Mouse (Mus musculus): Measurements from ENCODE around the gene Uqcr10.

The Uqcr10 gene

DNA sequence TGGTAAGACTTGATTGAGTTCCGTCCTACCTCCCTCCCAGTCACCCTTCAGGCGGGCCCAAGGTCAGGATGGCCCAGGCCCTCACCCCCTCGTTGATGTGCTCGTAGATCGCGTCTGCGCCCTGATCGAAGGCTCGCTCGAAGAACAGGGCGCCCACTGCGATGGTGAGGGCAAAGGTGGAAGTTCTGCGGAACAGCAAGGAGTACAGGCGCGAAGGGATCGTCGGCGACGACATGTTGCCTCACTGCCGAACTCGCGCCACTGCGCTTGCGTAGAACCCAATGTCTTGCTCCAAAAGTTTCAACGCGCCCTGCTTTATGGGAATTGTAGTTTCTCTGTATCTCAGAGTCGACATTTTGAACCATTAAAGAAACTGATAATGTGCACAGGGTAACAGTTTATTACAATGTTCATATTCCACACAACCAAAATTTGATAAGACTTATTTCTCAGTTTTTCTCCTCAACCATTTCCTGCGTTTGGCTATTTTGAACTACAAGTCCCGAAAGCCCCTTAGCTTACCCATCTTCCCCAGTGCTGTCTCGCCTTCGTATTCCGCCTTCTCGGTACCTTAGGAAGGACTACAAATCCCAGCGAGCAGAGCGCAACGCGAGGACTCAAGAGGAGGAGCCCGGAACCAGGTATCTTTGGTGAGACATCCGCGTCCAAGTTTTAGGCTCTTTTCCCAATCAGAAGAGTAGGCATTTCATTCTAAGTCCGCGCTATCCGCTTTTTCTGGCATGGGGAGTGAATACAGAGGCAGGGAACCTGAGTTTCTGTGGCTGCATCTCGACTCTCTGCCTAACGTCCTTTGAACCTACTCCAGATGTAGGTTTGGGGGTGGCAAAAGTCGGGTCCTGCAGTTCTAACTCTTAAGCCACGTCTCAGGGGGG lies at the start of gene Uqcr10, which contains the start of gene Zmat5:
Gene Uqcr10 (minus strand): TSS at position 271 of the 893 bp plus-strand sequence.
Gene Zmat5 (plus strand): TSS at position 607 of the 893 bp plus-strand sequence.
- DNase-seq (ENCODE audit: extremely low read depth, low read depth): peak; percentile 97

DNA sequence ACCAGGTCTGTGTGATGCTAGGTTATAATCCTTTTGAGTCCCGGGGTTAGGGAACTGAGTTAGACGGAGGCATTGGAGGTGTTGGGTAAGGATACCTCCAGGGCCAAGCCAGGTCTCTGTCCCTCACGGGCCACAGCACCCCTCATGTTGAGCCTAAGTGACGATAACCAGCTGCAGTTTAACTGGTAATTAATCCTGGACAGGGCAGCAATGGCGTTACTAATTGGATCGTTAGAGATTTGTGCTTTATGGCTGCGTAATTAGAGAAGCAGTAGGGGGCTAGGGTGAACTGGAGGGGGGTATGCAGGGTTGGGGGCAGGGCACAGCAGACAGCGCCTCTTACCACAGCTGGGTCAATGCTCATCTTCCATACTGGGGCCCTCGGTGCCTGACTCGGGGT lies 48.7 kb upstream of the Uqcr10 start:
- no peak for DNase-seq (ENCODE audit: extremely low read depth, low read depth)

DNA sequence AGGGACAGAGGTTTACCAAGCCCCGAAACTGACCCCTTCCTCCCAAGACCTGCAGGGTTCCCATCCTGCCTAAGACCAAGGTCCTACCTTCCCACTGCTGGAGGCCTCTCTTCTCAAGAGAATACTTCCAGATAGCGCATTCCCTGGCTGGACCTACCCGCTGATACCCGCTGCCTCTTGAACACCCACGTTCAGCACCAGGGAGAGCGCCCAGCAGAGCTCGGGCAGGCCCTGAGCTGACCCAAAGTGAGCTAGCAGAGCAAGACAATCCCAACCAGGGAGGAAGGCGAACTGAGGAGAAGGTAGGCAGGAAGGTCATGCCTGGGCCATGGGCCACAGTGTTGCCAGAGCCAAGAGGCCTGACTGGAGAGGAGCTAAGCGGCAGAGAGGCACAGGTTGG lies 46.1 kb upstream of the Uqcr10 start:
- DNase-seq (ENCODE audit: extremely low read depth, low read depth): peak; percentile 12

DNA sequence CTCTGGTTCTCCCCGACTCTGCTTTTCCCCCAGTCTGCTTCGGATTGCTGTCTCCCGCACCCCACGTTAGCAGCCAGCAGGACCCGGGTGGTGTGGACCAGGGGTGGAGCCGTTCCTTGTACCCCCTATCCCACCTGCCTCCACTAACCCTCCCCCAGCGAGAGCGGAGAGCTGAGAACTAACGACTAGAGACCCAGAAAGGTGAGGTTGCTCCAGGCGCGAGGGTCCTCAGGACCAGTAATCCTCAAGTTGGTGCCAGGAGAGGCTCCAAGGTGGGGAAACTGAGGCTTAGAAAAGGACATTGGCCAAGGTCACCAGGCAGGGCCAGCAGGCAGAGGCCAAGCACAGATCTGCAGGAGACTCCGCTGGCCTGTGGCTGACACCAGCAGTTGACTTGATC lies 43.1 kb upstream of the Uqcr10 start:
- DNase-seq (ENCODE audit: extremely low read depth, low read depth): no peak

DNA sequence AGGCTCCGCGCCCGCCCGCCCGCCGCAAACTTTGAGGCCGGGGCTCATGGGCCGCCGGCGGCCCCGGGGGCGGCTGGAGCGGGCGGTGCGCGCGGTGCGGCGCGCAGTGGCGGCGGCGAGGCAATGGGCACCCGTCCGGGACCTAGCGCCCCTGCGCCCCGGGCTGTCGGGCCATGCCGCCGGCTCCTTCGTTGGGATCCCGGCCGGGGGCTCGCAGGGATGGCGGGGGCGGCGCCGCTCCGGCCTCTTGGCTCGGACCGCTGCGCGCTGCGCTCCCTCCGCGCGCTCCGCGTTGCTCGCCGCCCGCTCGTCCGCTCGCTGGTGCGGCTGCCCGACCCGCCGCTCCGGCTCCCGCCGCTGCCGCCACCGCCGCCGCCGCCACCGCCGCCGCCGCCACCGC lies 42.6 kb upstream of the Uqcr10 start, which contains the start of gene Cabp7:
Gene Cabp7 (minus strand): TSS at position 46 of the 400 bp plus-strand sequence.
- DNase-seq (ENCODE audit: extremely low read depth, low read depth): no peak

DNA sequence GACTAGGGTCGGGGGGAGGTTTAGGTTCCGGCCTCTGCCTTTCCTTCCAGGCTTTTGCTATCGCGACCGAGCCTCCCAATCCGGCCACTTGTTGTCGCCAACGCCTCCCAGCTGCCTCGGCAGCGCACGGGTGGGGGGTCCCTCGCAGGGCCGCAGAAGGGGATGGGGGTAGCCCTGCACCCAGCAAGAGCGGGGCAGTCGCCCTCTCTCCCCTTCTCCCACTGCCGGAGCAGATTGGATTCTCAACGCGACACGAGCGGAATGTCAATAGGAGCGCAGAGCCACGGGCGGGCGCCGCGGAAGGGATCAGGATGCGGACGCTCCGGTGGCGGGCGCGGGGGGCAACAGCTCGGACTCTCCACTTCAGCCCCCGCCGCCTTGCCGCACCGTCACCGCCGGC lies 41.8 kb upstream of the Uqcr10 start:
- DNase-seq (ENCODE audit: extremely low read depth, low read depth): no peak

DNA sequence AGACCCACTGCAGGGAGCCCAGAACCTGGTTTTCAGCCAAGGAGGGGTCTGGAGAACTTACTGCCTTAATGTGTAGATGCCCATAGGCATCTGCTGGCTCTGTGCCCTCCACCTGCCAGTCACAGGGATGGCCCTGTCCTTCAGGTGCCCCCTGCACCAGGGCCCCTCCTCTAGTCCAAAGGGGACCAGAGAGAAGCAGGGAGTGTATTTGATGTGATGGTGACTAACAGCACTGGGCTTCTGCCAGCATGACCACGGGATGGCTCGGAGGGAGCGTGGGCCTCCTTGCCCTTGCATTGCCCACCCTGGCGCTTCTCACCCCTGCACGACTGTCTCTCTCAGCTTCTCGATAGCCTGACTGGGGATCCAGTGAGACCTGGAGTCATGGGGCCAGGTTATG lies 40.5 kb upstream of the Uqcr10 start:
- DNase-seq (ENCODE audit: extremely low read depth, low read depth): no peak

DNA sequence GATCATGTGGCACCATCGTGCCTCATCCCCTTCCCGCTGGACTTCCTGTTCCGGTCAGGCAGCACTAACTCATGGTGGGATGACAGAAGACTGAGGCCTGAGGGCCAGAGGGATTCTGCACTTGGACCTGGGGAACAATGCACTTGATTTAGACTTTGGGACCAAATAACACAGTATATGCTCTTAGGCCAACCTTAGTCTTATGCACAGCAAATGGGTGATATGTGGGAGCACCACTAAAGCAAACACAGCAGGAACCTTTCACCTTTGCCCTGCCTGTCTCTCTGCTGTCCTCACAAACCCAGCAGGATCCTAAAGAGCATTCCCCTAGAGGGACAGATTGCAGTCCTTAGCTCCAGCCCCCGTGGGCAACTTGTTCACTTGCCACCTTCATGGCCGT lies 36.6 kb upstream of the Uqcr10 start:
- no peak for DNase-seq (ENCODE audit: extremely low read depth, low read depth)

DNA sequence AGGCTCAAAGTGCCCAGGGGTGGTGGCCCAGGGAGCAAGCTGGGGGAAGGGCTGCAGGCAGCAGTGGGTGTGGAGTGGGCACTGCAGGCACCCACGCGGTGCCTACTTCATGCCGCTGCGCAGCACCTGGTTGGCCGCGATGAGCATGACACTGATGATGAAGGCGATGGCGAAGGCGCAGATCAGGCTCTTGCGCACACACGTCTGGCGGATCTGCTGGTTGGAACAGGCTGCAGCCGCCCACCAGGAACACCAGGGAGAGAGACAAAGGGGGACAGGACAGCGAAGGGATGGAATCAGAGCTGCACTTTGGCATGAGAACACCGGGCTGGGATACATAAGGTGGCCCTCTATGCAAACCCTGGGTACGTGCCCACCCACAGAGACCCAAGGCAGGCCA lies 34.6 kb upstream of the Uqcr10 start:
- no peak for DNase-seq (ENCODE audit: extremely low read depth, low read depth)

DNA sequence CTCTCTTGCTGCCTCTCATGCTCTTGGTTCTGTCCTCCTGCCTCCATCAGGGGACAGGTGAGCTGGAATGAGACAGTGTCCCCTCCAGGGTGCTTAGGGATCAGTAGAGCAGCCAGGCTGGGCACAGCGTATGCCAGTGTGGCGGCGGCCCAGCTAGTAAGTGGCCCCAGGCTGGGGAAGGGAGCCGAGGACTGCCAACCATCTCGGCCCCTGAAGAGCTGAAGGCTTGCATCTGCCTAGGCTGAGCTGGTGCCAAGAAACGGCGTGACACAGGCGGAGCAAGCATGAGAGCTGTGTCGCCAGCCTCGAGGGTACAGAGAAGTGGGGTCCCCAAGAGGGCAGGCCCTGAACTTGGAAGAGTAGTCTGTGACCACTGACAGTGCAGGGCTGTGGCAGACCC lies 33.5 kb upstream of the Uqcr10 start:
- no peak for DNase-seq (ENCODE audit: extremely low read depth, low read depth)

DNA sequence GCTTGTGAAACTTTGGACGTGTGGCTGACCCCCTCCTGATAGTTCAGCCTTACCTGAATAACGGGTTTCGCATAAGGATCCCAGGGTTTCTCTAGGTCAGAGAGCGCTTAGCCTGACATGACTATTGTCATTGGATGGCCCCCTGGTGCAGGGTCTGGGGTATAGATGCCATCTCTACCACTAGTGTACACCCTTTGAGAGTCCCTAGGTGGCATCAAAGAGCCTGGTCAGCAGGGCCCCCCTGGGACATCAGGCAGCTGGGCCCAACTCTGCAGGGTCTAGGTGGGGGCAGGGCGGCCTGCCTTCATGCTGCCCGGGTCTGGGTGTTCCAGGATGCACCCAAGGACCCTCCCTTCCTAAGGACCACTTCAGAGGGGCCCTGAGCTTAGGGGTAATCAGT lies 32.2 kb upstream of the Uqcr10 start:
- no peak for DNase-seq (ENCODE audit: extremely low read depth, low read depth)

DNA sequence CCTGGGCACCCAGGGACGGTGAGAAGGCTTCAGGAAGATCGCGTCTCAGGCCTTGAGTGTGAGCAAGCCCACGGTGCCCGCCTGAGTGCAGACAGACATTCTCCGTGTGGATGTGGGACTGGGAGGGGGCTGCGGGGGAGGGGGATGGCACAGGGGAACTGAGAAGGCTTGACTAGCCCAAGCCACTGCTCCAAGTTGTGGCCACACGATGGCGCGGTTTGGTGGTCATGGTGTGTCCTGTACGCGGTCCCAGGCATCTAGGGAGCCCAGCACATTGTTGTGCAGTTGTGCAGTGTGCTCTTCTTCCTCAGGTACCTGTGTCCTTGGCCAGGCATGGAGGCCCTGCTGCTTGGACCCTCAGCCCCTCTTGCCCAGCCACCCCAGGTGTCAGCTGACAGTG lies 30.0 kb upstream of the Uqcr10 start:
- DNase-seq (ENCODE audit: extremely low read depth, low read depth): no peak

DNA sequence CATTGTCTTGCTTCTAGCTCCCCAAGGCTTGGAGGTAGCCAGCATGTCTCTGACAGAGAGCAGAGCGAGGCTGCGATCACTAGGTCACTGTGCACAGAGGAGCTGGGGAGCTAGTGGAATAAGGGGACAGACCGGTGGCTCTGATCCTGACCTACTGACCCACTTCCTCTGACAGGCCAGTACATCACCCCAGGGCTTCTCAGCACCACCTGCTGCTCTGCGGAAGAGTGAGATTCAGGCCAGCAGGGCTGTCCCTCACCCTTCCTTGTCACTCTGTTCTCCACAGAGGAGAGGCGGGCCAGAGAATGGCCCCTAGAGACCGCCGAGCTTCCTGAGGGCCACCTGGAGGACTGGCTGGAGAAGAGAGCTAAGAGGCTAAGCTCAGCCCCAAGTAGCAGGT lies 27.6 kb upstream of the Uqcr10 start:
- DNase-seq (ENCODE audit: extremely low read depth, low read depth): no peak

DNA sequence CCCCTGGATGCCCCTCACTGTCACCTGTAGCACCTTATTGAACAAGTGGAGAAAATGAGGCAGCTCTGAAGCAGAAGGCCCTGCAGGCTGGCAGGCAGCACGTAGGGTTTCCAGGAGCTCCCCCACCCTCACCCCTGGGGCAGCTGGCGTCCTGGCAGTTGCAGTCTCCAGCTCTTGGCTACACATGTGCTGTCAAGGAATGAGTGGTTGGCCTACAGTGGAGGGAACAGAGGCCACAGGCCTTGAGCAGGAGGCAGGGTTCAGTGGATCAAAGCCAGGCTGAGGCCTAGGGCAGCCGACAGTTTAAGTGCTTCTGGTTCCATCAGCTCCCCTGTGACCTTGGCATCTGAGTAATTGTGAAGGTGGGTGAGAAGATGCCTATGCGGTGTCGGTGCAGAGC lies 26.8 kb upstream of the Uqcr10 start:
- no peak for DNase-seq (ENCODE audit: extremely low read depth, low read depth)

DNA sequence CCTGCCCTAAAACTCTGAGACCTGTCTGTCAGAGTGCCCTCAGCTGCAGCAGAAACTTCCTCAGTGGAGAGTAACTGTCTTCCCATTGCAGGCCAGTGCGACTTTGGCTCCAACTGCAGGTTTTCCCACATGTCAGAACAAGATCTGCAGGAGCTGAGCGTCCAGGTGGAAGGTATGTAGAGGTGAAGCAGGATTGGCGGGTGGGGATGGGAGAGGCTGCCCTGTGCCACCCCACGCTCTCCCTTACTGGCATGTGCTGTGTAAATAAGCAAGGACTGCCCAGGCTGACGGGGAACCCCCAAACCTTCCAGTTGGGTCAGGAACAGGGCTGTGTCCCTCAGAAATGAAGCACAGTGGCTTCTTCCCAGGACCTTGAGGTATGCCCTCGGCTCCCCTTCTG lies 26.0 kb upstream of the Uqcr10 start:
- no peak for DNase-seq (ENCODE audit: extremely low read depth, low read depth)

DNA sequence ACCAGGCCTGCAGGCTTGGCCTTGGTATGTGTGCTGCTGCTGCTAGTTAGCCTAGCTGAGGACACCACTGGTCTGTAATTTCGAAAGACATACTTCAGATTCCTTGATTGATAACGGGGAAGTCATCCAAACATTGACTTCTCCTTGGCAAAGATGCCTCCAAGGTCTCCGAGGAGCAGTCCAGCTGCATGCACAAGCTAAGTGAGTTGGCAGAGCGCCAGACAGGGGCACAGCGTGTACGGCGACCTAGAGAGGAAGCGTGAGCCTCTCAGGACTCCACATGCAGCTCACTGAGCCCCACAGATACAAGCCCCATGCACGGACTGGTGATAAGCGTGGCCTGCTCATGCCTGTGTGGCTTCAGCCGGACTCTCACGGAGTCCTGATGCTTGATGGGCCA lies 25.5 kb upstream of the Uqcr10 start:
- DNase-seq (ENCODE audit: extremely low read depth, low read depth): peak; percentile 56

DNA sequence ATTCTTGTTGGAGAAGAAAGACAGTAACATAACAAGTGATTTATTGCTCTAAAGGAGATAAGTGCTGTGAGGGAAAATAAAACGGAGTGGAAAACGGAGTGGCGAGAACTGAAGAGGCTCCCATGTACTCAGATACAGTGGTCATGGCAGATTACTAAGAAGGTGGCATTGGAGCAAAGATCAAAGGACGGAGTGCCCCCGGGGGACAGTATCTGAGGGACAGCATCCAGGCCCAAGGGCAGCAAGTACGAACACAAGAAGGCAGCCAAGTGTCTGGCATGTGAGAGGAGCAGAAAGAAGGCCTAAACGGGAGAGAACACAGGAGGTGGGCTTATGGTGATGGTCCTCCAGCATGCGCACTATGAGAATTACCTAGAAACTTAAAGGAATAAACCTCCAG lies 17.6 kb upstream of the Uqcr10 start:
- no peak for DNase-seq (ENCODE audit: extremely low read depth, low read depth)

DNA sequence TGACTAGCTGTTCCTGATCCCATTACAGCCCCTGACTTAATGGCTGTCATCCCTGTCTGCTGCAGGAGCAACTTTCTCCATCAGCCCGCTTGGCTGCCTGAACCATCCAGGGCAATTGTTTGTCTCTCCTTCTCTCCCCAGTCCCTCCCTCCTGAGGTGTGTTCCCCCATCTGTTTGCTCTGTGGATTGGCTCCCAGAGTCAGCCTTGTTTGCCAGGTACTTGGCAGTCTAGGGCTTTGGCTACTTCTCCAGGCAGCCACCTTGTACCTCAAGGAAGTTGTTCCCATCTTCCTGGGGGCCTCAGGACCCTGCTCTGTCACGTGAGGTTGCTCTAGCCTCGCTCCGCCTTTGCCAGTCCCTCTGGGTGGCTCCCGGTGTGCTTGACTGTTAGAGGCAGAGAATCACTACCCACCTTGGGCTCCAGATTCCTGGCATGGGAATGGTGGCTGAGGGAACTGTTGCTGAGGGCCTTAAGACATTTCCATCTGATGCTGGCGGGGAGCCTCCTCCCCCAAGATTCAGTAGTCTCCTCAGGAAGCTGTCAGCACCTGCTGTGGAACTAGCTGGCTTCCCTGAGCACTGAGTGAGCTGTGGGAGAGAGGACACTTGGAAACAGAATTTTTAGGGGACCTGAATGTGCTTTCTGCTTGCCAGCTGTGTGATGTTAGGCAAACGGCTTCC lies 16.9 kb upstream of the Uqcr10 start:
- DNase-seq (ENCODE audit: extremely low read depth, low read depth): no peak

DNA sequence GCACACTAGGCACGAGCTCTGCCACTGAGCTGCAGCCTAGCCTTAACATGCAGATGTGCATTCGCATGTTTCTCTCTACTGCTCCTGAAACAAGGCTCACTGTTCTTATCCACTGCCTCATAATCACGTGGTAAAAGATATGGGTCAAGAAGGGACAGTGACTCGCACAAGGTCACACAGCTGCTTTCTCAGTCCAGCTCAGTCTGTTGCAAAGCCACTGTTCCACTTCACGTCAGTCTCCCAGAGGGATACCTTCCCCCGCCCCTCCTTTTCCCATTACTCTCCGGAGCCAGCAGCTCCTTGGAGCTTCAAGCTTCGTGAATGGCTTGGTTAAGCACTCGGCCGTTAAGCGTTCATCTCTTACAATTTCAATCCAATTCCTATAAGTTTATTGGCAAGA lies 16.3 kb upstream of the Uqcr10 start:
- no peak for DNase-seq (ENCODE audit: extremely low read depth, low read depth)

DNA sequence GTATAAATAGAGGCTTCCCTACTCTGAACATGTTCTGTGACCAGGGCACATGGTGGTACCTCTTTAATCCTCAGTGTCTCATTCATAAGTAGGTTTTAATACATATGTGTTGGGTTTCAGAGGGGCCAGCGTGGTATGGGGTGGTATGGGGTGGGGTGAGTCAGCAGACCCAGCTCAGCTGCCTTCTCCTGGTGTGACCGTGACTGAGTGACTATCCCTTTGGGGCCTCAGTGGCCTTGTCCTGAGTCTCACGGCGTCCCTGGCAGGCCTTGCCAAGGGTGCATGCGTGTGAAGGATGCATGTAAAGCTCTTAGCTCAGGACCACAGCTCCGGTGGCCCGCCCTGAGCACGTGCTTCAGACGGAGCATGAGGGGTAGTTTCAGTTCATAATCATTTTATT lies 15.8 kb upstream of the Uqcr10 start:
- DNase-seq (ENCODE audit: extremely low read depth, low read depth): no peak

DNA sequence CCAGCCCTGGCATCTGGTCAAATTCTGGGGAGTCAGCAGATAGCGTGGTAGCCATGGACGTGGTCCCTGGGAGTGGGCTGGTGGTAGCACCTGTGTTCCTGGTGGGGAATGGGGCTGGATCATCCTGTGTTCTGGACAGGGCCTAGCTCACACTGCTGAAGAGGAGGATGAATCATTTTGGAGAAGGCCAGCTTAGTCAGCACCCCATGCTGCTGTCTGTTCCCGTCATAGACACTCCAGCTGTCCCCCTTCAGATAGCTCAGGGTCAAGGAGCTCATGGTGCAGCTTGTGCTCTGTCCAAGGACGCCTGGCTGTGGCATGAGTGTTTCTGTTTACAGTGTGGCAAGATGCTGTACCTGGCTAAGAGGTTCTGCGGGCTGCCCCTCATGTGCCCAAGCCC lies 14.4 kb upstream of the Uqcr10 start:
- no peak for DNase-seq (ENCODE audit: extremely low read depth, low read depth)

DNA sequence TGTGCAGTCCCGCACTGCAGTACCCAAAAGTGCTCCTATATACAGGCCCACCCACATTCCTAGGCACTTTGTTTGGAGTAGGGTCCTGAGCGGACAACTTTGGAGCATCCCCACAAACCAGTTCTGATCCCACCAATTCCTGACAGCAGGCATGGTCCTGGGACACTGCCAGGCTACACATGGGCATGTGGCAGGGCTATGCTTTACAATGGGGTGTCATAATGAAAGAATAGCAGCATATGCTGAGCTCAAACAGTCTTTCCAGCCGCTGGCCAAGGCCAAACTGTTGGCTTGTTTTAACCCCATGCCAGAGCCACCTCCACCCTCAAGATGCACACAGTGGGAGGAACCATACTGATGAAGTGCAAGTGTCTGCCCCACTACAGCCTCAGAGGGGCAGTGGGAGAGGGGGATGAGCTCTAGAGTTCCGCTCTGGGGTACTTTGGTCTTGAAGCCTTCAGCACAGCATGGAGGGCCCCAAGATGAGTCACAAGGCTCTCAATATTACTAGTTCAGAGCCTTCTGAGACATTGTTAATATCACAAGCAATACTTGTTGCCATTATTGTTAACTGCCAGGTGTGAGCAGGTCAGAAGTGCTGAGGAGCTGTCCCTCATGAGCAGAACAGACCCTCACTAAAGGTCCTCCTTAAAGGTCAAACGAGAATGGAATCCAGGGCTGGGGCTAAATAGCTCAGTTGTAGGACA lies 12.5 kb upstream of the Uqcr10 start:
- no peak for DNase-seq (ENCODE audit: extremely low read depth, low read depth)

Measured in MEL-GATA-1-ER (cell line).